Mouse (Mus musculus) MEL (cell line): ENCODE results near the gene Hist1h3c.

ENCODE experiments used
- CTCF ChIP-seq, 3 experiments: IDR thresholded peaks in 2 of 3; conservative IDR thresholded peaks in 1 of 3; 2 replicates each; pipeline ENCODE4 v1.5.1; 2011 to 2012; ENCODE audit warnings: low read length in 3 of 3, low read depth in 2 of 3, mild to moderate bottlenecking in 2 of 3, improper control_type of control experiment in 1 of 3, inconsistent platforms in 1 of 3, mixed read lengths in 1 of 3, moderate library complexity in 1 of 3; ENCODE audit not compliant: control insufficient read depth in 1 of 3, insufficient read depth in 1 of 3, poor library complexity in 1 of 3, severe bottlenecking in 1 of 3
- E2F4 ChIP-seq: IDR thresholded peaks from 2 replicates; pipeline ENCODE4 v1.6.1; 2011; ENCODE audit warnings: low read depth, low read length, improper control_type of control experiment, borderline replicate concordance
- EP300 ChIP-seq, 2 experiments: IDR thresholded peaks; 2 replicates each; pipeline ENCODE4 v1.6.1; 2011; ENCODE audit warnings: improper control_type of control experiment in 2 of 2, low read length in 2 of 2, low read depth in 1 of 2, mild to moderate bottlenecking in 1 of 2
- ETS1 ChIP-seq: IDR thresholded peaks from 2 replicates; pipeline ENCODE4 v1.6.1; 2012; ENCODE audit warnings: low read depth, mild to moderate bottlenecking, inconsistent platforms, low read length, improper control_type of control experiment, moderate library complexity
- GATA1 ChIP-seq: IDR thresholded peaks from 2 replicates; pipeline ENCODE4 v1.6.1; 2011; ENCODE audit warnings: low read depth, low read length, improper control_type of control experiment
- HCFC1 ChIP-seq: IDR thresholded peaks from 2 replicates; pipeline ENCODE4 v1.6.1; 2012; ENCODE audit warnings: low read depth, mild to moderate bottlenecking, inconsistent platforms, low read length, improper control_type of control experiment, moderate library complexity
- POLR2A ChIP-seq, 2 experiments: IDR thresholded peaks; 2 replicates each; pipeline ENCODE4 v1.6.1; 2011 to 2012; ENCODE audit warnings: low read length in 2 of 2, mild to moderate bottlenecking in 2 of 2, control low read depth in 1 of 2, improper control_type of control experiment in 1 of 2, low read depth in 1 of 2, moderate library complexity in 1 of 2; ENCODE audit not compliant: control insufficient read depth in 1 of 2, insufficient read depth in 1 of 2, poor library complexity in 1 of 2
- POLR2AphosphoS2 ChIP-seq: IDR thresholded peaks from 2 replicates; pipeline ENCODE4 v1.6.1; 2011; ENCODE audit warnings: low read length, improper control_type of control experiment
- SIN3A ChIP-seq: IDR thresholded peaks from 2 replicates; pipeline ENCODE4 v1.6.1; 2012; ENCODE audit warnings: low read length, improper control_type of control experiment, inconsistent platforms
- USF1 ChIP-seq: IDR thresholded peaks from 2 replicates; pipeline ENCODE4 v1.6.1; 2014; ENCODE audit warnings: low read depth, mild to moderate bottlenecking, inconsistent platforms, low read length, improper control_type of control experiment, moderate library complexity
- ZNF384 ChIP-seq: IDR thresholded peaks from 2 replicates; pipeline ENCODE4 v1.6.1; 2012; ENCODE audit warnings: low read depth, mild to moderate bottlenecking, inconsistent platforms, low read length, improper control_type of control experiment

- TF ChIP-seq E2F4 (no peak), HCFC1 (no peak), ETS1 (no peak), ZNF384 (no peak), POLR2AphosphoS2 (no peak), CTCF (IDR thresholded peaks at IDR 0.05 in 2 of 3, conservative IDR thresholded peaks at IDR 0.05 in 1 of 3; ENCODE audit: control insufficient read depth in 1 of 3, insufficient read depth in 1 of 3, low read depth in 2 of 3, low read length in 3 of 3, poor library complexity in 1 of 3, severe bottlenecking in 1 of 3) (no peak), SIN3A (no peak), GATA1 (no peak), USF1 (no peak), EP300 (IDR thresholded peaks at IDR 0.05; ENCODE audit: low read depth in 1 of 2, low read length in 2 of 2) (no peak), POLR2A (IDR thresholded peaks at IDR 0.05; ENCODE audit: control insufficient read depth in 1 of 2, insufficient read depth in 1 of 2, low read depth in 1 of 2, low read length in 2 of 2, poor library complexity in 1 of 2) (no peak)
These were observed 21.4 kb upstream of the Hist1h3c start for GRCm38 (mm10) chr13:23766772-23767171.
